Mouse (Mus musculus) stomach, embryonic 15.5 days (tissue): ENCODE data around the gene Nbeal2. TPM values are rescaled to one million over a fixed set of nuclear protein-coding genes. Genes with fewer than 3 reads are reported as not detected.

Experiments used
- ATAC-seq: fragments of 200-750 bp; cut with Nextera tagmentation; 2 replicates; pipeline ENCODE4 v1.8.0; 2017; ENCODE audit warnings: low read depth, moderate number of reproducible peaks, moderate TSS enrichment; ENCODE audit not compliant: insufficient read depth, low FRiP score
- H3K27ac ChIP-seq: fragments of 300-500 bp; sonication (generic); 2 replicates; pipeline ENCODE4 v1.5.1; 2015; ENCODE audit warnings: mild to moderate bottlenecking, inconsistent platforms
- H3K27me3 ChIP-seq: fragments of 300-500 bp; sonication (generic); replicated peaks from 2 replicates; pipeline ENCODE4 v1.6.1; 2015; ENCODE audit warnings: inconsistent platforms
- H3K36me3 ChIP-seq: fragments of 300-500 bp; sonication (generic); 2 replicates; pipeline ENCODE4 v1.6.1; 2015; ENCODE audit warnings: inconsistent platforms
- H3K4me1 ChIP-seq: fragments of 300-500 bp; sonication (generic); 2 replicates; pipeline ENCODE4 v1.6.1; 2015; ENCODE audit warnings: inconsistent platforms
- H3K4me2 ChIP-seq: fragments of 300-500 bp; sonication (generic); 2 replicates; pipeline ENCODE4 v1.6.1; 2015; ENCODE audit warnings: mild to moderate bottlenecking, inconsistent platforms
- H3K4me3 ChIP-seq: fragments of 300-500 bp; sonication (generic); replicated peaks from 2 replicates; pipeline ENCODE4 v1.5.1; 2015; ENCODE audit warnings: inconsistent platforms
- H3K9ac ChIP-seq: fragments of 300-500 bp; sonication (generic); 2 replicates; pipeline ENCODE4 v1.6.1; 2015; ENCODE audit warnings: inconsistent platforms
- H3K9me3 ChIP-seq: fragments of 300-500 bp; sonication (generic); 2 replicates; pipeline ENCODE4 v1.6.1; 2016; ENCODE audit warnings: inconsistent platforms
- WGBS: fragments of 180-500 bp; shearing (Covaris S2); methylation state at CpG from one replicate; pipeline ENCODE4 v1.1.7; 2015; 5-methylcytosine and 5-hydroxymethylcytosine counted together
- polyA plus RNA-seq: library from polyadenylated mRNA; unstranded; fragments of >200 nt; fragmentation: Nextera tagmentation; extraction: Ambion mirVana; gene quantifications from 2 replicates; pipeline ENCODE4 v1.2.1, GENCODE M21; 2015

The Nbeal2 gene
- polyA plus RNA-seq, 1 experiment from 2014 or later: 6.9 TPM

DNA sequence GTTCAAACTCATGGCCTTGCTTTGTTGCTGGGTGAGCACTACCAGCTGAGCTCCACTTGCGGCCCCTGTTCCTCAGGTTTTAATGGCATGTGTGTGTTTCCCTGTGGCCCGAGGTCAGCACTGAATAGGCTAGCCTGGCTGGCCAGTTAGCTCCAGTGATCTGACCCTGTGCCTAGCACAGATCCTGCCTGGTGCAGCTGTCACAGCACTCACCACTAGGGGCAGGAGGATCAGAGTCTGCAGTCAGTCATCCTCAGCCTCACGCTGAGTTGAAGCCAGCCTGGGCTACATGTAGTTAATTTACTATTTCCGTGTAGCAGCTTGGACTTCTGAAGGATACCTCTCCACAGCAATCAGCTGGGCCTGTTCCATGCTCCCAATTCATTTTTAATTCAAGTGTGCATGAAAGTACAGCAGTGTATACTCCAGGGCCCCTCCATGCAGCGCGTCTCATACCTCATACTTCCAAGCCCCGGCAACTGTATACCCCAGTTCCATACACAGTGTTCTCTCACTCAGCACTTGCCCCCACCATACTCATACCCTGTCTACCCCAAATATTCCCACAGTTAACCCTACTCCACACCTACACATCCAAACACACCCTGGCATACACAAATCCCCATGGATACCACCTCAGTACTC lies 18.6 kb upstream of the Nbeal2 start:
- Histone ChIP-seq H3K4me2 (no peak overlapping the region), H3K27ac (no peak overlapping the region; the same call in 1 of the 2 replicates), H3K9ac (no peak overlapping the region), H3K9me3 (no peaks in the 10 kb centered on the region), H3K4me3 (no peak overlapping the region), H3K36me3 (no peaks in the 10 kb centered on the region), H3K27me3 (no peaks in the 10 kb centered on the region), H3K4me1 (peaks cover 8% of the 10 kb centered on the region)
- no peak for ATAC-seq
- WGBS: 66% methylated on average over 7 of the region's 7 CpGs

DNA sequence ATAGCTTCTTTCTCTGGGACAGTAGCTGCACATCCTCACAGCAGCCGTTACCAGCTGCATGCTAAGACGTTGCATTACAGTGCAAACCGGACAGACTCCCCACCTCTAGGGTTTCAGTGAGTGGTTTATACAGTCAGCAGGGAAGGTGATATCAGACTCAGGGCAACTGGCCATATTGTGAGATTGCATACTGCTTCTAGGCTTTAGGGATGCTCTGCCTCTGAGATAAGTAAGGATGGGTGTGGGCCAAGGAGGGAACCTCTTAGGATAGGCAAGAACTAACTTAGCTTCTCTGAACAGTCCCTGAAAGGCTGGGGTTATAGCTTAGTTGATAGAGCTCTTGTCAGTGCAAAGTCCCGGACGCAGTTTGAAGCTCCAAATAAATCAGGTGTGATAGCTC lies 15.8 kb upstream of the Nbeal2 start:
- ATAC-seq: no peak
- peaks cover 17% of the 10 kb centered on the region for H3K4me1 ChIP-seq
- H3K36me3 ChIP-seq: no peaks in the 10 kb centered on the region
- H3K4me3 ChIP-seq: no peak overlapping the region
- no peaks in the 10 kb centered on the region for H3K9me3 ChIP-seq
- H3K9ac ChIP-seq: no peak overlapping the region
- 81% methylated on average over 5 of the region's 5 CpGs for WGBS
- H3K27ac ChIP-seq: no peak overlapping the region
- no peaks in the 10 kb centered on the region for H3K27me3 ChIP-seq
- no peak overlapping the region for H3K4me2 ChIP-seq

DNA sequence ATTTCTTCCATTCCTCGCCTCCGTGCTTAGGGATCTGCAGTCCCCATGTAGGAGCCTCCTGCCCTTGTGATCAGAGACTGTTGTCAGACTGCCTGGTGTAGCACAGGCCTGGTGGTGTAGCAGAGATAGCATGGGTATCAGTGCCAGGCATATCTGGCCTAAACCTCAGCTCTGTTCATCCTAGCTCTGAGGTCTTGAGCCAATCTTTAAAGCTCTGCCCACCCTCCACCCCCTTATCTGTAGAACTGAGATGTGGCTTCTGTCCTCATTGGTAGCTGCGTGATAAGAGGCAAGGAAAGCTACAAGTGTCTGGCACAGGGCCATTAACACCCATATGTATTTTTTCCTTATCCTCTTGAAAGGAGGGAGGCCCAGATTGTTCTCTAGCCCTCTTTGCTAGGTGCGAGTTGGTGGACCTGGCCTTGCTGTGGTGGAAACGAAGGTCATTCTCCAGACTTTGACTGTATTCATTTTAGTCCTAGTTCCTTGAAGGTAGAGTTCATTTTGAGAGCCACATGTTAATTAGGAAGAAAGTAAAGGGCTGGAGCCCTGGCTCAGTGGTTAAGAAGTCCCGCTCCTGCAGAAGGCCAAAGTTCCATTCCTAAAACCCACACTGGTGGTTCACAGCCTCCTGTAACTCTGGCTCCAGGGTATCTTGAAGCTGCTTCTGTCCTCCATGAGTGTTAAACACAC lies 14.8 kb upstream of the Nbeal2 start:
- WGBS: 77% methylated on average over 6 of the region's 6 CpGs
- Histone ChIP-seq H3K9ac (no peak overlapping the region), H3K36me3 (no peaks in the 10 kb centered on the region), H3K9me3 (no peaks in the 10 kb centered on the region), H3K4me1 (peaks cover 18% of the 10 kb centered on the region), H3K4me2 (no peak overlapping the region), H3K27ac (peak overlapping the region; percentile 62), H3K4me3 (no peak overlapping the region), H3K27me3 (no peaks in the 10 kb centered on the region)
- peak; percentile 77 for ATAC-seq

DNA sequence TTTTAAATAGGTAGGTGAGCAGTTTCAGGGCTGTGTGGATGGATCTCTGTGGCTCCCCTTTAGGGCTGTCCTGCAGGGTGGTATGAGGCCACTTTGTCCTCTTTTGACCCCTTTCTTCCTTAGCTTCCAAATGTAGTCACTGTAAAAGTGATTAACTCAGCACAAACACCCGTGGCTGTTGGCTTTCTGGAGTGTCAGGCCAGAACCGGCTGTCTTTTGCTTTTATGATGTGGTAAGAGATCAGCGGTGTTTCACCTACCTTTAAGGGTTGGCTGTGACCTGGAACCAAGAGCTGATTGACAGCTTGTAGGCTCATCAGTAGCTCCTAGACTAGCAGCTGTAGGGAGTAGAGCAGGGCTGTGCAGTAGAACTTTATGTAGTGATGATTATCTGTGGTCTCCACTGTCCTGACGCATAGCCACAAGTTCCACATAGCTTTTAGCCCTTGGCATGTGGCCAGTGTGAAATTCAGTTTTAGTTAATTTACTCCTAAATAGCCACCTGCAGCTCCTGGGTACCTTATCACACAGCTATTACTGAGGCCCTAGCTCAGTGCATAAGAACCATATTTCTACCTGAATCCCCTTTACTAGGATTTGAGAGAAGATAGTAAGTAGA lies 13.4 kb upstream of the Nbeal2 start:
- no peaks in the 10 kb centered on the region for H3K27me3 ChIP-seq
- no peak overlapping the region for H3K4me3 ChIP-seq
- no peak overlapping the region for H3K27ac ChIP-seq
- no peak overlapping the region for H3K4me2 ChIP-seq
- no peaks in the 10 kb centered on the region for H3K36me3 ChIP-seq
- no peak overlapping the region for H3K9ac ChIP-seq
- H3K4me1 ChIP-seq: peaks cover 11% of the 10 kb centered on the region
- no peaks in the 10 kb centered on the region for H3K9me3 ChIP-seq
- ATAC-seq: no peak
- WGBS: 60% methylated on average over 4 of the region's 4 CpGs

DNA sequence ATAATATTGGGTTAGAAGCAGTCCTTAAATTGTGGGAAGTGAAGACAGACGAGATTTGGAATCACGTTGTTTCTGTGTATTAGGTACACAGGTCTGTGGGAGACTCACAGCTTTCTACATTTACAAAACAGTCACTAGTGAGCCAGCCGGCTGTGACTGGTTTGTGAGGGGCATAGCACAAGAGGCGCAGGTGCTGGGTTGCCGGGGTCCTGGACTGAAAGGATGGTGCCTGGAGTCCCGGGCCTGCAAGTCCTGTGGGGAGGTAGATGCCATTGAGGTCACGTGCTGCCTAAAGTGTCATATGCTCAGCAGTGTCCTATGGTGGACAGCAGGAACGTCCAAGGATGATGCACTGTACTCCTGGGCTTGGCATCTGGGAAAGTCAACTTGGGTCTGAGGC lies 12.4 kb upstream of the Nbeal2 start:
- 51% methylated on average over 8 of the region's 8 CpGs for WGBS

DNA sequence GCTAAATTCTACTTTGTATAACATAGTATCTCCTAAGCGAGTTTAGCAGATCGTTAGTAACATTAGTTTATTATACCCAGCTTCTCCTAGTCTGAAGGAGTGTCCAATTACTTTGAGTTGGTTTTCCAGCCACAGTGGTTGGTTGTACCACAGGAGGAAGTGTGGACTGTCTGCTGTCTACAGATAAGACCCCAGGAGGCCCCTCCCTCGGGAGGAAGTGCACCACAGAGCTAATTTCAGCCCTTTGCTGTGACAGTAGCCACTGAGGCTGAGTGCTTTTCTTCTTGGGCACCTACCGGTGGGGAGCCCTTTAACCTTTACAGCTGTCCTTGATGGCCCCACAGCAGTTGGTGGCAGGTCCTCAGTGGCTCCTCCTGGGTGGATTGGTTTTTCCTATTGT lies 12.0 kb upstream of the Nbeal2 start:
- H3K9me3 ChIP-seq: no peaks in the 10 kb centered on the region
- no peaks in the 10 kb centered on the region for H3K36me3 ChIP-seq
- H3K4me2 ChIP-seq: peak overlapping the region; percentile 13; the same call in 1 of the 2 replicates
- H3K27ac ChIP-seq: peak overlapping the region; percentile 54; the same call in 1 of the 2 replicates
- no peaks in the 10 kb centered on the region for H3K27me3 ChIP-seq
- H3K9ac ChIP-seq: no peak overlapping the region
- WGBS: 26% methylated on average over 4 of the region's 4 CpGs
- ATAC-seq: peak; percentile 77
- no peak overlapping the region for H3K4me3 ChIP-seq
- peaks cover 11% of the 10 kb centered on the region; the same call in 1 of the 2 replicates for H3K4me1 ChIP-seq

More for the DNA sequence above, 12.4 kb upstream of the Nbeal2 start:
- no peaks in the 10 kb centered on the region for H3K27me3 ChIP-seq
- peaks cover 11% of the 10 kb centered on the region for H3K4me1 ChIP-seq
- no peak overlapping the region for H3K9ac ChIP-seq
- peak overlapping the region; percentile 13; the same call in 1 of the 2 replicates for H3K4me2 ChIP-seq
- no peaks in the 10 kb centered on the region for H3K36me3 ChIP-seq
- no peaks in the 10 kb centered on the region for H3K9me3 ChIP-seq
- no peak for ATAC-seq
- peak overlapping the region; percentile 54; the same call in 1 of the 2 replicates for H3K27ac ChIP-seq
- no peak overlapping the region for H3K4me3 ChIP-seq

DNA sequence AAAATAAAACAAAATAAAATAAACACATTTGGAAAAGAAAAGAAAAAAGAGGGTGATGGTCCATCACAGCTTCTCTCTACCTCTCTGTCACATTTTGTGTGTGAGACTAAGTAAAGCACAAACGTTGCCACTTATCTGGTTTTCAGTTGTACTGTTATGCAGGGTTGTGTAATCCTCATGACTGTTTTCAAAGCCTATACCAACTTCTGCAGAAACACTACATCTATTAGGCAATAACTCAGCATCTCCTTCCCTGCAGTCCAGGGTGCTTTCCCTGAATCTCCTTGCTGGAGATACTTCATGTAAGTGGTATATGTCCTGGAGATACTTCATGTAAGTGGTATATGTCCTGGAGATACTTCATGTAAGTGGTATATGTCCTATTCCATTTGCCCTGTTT lies 8.9 kb upstream of the Nbeal2 start:
- Histone ChIP-seq H3K27me3 (no peaks in the 10 kb centered on the region), H3K36me3 (no peaks in the 10 kb centered on the region), H3K9ac (no peak overlapping the region), H3K4me2 (no peak overlapping the region), H3K27ac (no peak overlapping the region), H3K4me1 (peaks cover 13% of the 10 kb centered on the region), H3K9me3 (no peaks in the 10 kb centered on the region), H3K4me3 (no peak overlapping the region)
- ATAC-seq: no peak
- 66% methylated on average over 1 of the region's 1 CpGs for WGBS

DNA sequence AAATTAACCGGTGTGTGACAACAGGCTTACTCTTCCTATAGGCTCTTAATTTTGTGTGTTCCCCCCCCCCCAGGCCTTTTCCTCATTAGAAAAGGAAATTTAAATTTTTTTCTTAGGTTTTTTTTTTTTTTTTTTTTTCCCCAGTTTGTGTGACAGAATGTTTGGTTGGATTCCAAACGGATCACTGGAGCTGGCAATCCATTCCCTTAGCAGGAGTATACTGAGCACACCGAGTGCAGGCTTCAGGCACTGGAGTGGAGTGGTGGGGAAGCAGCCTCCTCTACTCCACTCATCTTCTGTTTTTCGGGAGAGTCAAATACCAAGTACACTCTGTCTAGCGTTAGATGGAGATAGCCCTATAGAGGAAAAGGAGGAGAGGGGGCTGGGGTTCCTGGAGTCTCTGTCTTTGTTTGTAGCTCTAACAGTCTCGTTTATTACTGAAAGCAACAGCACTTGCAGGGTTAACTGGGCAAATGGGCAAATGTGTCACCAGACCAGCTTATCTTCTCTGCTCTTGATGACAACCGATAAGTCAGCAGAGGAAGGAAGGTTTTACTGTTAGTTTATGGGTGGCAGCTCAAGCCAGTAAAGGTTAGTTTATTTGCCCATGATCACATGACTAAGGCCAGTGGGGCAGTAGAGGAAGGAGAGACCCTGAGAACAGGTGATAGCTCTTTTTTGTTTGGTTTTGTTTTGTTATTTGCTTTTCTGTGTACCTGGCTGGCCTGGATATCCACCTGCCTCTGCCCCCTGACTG lies 7.1 kb upstream of the Nbeal2 start:
- Histone ChIP-seq H3K4me2 (no peak overlapping the region), H3K27me3 (no peaks in the 10 kb centered on the region), H3K9me3 (no peaks in the 10 kb centered on the region), H3K4me1 (peaks cover 10% of the 10 kb centered on the region), H3K27ac (peak overlapping the region; percentile 48; the same call in 1 of the 2 replicates), H3K4me3 (no peak overlapping the region), H3K36me3 (no peaks in the 10 kb centered on the region), H3K9ac (no peak overlapping the region)
- 60% methylated on average over 7 of the region's 7 CpGs for WGBS
- no peak for ATAC-seq

DNA sequence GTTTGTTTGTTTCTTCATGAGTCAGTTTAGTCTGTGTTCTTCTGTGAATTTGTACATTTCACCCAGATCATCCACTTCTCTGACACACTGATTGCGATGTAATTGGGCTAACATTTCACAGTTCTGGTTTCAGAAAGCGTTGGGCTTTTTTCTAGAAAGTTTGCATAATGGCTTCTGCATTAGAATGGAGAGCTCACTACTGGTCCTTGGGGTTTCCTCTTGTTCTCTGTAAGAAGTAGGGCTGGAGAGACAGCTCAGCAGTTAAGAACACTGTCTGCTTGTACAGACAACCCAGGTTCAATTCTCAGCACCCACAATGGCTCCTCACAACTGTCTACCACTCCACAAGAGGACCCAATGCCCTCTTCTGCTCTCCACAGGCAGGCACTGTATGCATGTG lies 6.2 kb upstream of the Nbeal2 start:
- Histone ChIP-seq H3K9me3 (no peaks in the 10 kb centered on the region), H3K36me3 (no peaks in the 10 kb centered on the region), H3K27me3 (no peaks in the 10 kb centered on the region), H3K4me2 (no peak overlapping the region), H3K4me3 (no peak overlapping the region), H3K4me1 (peaks cover 16% of the 10 kb centered on the region), H3K9ac (no peak overlapping the region), H3K27ac (no peak overlapping the region; the same call in 1 of the 2 replicates)
- ATAC-seq: no peak
- WGBS: 91% methylated on average over 2 of the region's 2 CpGs

DNA sequence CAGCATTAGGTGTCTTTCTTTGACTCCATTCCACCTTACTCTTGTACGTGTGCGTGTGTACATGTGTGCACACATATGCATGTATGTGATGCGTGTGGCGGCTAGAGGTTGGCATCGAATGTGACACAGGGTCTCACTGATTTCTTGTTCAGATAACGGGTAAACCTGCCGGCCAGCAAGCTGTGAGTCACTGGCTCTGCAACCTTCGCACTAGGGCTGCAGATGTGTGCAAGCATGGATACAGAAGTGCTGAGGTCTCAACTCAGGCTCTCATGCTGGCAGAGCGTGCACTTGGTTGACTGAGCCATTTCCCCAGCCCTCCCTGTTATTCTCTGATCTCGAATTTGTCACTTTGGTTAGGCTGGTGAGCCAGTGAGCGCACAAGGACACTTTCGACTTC lies 5.6 kb upstream of the Nbeal2 start:
- no peaks in the 10 kb centered on the region for H3K27me3 ChIP-seq
- no peaks in the 10 kb centered on the region for H3K9me3 ChIP-seq
- no peak overlapping the region for H3K9ac ChIP-seq
- no peak for ATAC-seq
- no peak overlapping the region for H3K4me3 ChIP-seq
- H3K27ac ChIP-seq: no peak overlapping the region
- peaks cover 23% of the 10 kb centered on the region for H3K4me1 ChIP-seq
- WGBS: 86% methylated on average over 12 of the region's 12 CpGs
- H3K4me2 ChIP-seq: no peak overlapping the region
- H3K36me3 ChIP-seq: no peaks in the 10 kb centered on the region

DNA sequence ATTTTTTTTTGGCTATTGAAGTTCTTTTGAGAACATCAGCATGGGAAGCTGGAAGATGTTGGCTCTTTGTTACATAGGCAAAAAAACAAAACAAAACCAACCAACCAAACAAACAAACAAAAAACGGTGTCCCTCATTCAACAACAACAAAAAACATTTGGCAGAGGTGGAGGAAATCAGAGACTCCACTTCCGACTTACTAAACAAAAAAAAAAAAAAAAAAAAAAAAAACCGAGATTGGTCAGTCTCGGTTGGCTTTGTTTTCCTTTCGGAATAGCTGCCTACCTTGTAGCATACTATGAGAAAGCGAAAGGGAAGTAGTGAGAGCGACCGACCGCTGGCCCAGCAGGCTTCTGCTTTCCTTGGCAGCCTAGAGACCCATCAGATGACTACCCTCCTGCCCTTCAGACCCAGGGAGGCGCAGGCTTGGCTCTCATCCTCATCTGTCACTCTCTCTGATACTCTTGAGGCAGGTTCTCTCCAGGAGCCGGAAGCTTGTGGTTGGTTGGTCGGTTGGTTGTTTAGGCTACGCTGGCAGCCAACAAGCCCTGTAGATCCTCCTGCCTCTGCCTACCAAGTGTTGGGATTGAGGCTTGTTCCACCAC lies 3.6 kb upstream of the Nbeal2 start:
- Histone ChIP-seq H3K4me1 (peaks cover 30% of the 10 kb centered on the region), H3K36me3 (no peaks in the 10 kb centered on the region), H3K9ac (no peak overlapping the region), H3K4me2 (peak overlapping the region; percentile 58), H3K4me3 (peak overlapping the region; percentile 83), H3K9me3 (no peaks in the 10 kb centered on the region), H3K27me3 (0 out of 2 replicates have a peak, but pooled peaks cover 12% of the 10 kb centered on the region), H3K27ac (peak overlapping the region; percentile 91)
- 74% methylated on average over 13 of the region's 13 CpGs for WGBS
- no peak for ATAC-seq
